21 mouse cellular contexts compared by ENCODE assay signal in genomic region chr1:60898933-60899210, GRCm38 (mm10). TPM values are rescaled to one million over a fixed set of nuclear protein-coding genes. Genes with fewer than 3 reads are reported as not detected.
"Had no signal": no experiment of that assay in that cellular context is flagged by ENCODE, and none has a peak within 500 bp of the region (broad histone marks: within the 10 kb centered on the region; RNA-seq: fewer than 3 reads in every experiment).

No protein-coding gene starts in this region.

- H3K9ac ChIP-seq: kidney, embryonic 15.5 days; limb, embryonic 12.5 days; liver, embryonic 14.5 days; midbrain, embryonic 12.5 days; neural tube, embryonic 13.5 days had no signal

- H3K4me2 ChIP-seq: kidney, embryonic 15.5 days; limb, embryonic 12.5 days; midbrain, embryonic 12.5 days; neural tube, embryonic 13.5 days had no signal

- H3K27me3 ChIP-seq: kidney, embryonic 15.5 days; limb, embryonic 12.5 days; midbrain, embryonic 12.5 days; neural tube, embryonic 13.5 days had no signal

- H3K9me3 ChIP-seq: kidney, embryonic 15.5 days; limb, embryonic 12.5 days; midbrain, embryonic 12.5 days; neural tube, embryonic 13.5 days had no signal

- H3K4me3 ChIP-seq: kidney, embryonic 15.5 days; limb, embryonic 12.5 days; midbrain, embryonic 12.5 days; neural tube, embryonic 13.5 days had no signal

- H3K36me3 ChIP-seq: kidney, embryonic 15.5 days; limb, embryonic 12.5 days; midbrain, embryonic 12.5 days; neural tube, embryonic 13.5 days had no signal

- DNase-seq: kidney, adult 2 months; kidney, postnatal 14 days; layer of hippocampus, adult 9-11 months; layer of hippocampus, postnatal 36 days; liver; lung, adult 2 months; lung, postnatal 10 days; lung, postnatal 4 days; thymus, adult 2 months; thymus, postnatal 36 days had no signal

- H3K4me1 ChIP-seq: kidney, embryonic 15.5 days; limb, embryonic 12.5 days; midbrain, embryonic 12.5 days; neural tube, embryonic 13.5 days had no signal

- H3K27ac ChIP-seq: kidney, embryonic 15.5 days; limb, embryonic 12.5 days; liver, embryonic 14.5 days; midbrain, embryonic 12.5 days; neural tube, embryonic 13.5 days had no signal

RNA-seq across cellular contexts. Expression of gene Ctla4, which starts 12.1 kb away (rescaled TPM):
- total RNA-seq: layer of hippocampus, postnatal 36 days; left cerebral cortex, adult 8-10 months; left cerebral cortex, postnatal 36 days; megakaryocyte-erythroid progenitor cell, adult 5-6 weeks had no signal
- polyA plus RNA-seq: kidney, embryonic 15.5 days; liver, embryonic 14.5 days; midbrain, embryonic 12.5 days; midbrain, embryonic 16.5 days; neural tube, embryonic 13.5 days; stomach, embryonic 14.5 days; testis, adult 2 months had no signal
